Mouse (Mus musculus) adrenal gland, adult 18-20 months (tissue): Measurements from ENCODE around the gene Zfp652. TPM values are rescaled to one million over a fixed set of nuclear protein-coding genes. Genes with fewer than 3 reads are reported as not detected.
A peak's percentile ranks its signal among the peaks of the same experiment; 100 is the strongest.
"Not testable (repeated sequence)": the region's sequence is repeated elsewhere in the genome, so short reads cannot be mapped to it uniquely, and the experiment has no call there.

ENCODE experiments used
- DNase-seq, 2 experiments: peaks; one replicate each; pipeline ENCODE4 v3.0.0; 2021 to 2022; ENCODE audit warnings: low spot score in 2 of 2
- long read RNA-seq, 2 experiments: library from polyadenylated mRNA; stranded (forward); transcript quantifications; one replicate each; pipeline ENCODE4 v2.0.0; 2021
- total RNA-seq, 2 experiments: library from RNA; stranded (reverse); gene quantifications; 1 replicate in 1 of 2; 2 replicates in 1 of 2; pipeline ENCODE4 v1.2.3; 2021

Gene Zfp652
- total RNA-seq: 10 to 100 TPM; 31.8 to 40.5 TPM
- long read RNA-seq, experiment 1, partial matches to known transcripts: 1 of 7 reads
- long read RNA-seq, experiment 1, other reads (novel, unspliced or antisense): 6 of 7 reads
- long read RNA-seq, experiment 2, partial matches to known transcripts: 1 of 7 reads
- long read RNA-seq, experiment 2, other reads (novel, unspliced or antisense): 6 of 7 reads

DNA sequence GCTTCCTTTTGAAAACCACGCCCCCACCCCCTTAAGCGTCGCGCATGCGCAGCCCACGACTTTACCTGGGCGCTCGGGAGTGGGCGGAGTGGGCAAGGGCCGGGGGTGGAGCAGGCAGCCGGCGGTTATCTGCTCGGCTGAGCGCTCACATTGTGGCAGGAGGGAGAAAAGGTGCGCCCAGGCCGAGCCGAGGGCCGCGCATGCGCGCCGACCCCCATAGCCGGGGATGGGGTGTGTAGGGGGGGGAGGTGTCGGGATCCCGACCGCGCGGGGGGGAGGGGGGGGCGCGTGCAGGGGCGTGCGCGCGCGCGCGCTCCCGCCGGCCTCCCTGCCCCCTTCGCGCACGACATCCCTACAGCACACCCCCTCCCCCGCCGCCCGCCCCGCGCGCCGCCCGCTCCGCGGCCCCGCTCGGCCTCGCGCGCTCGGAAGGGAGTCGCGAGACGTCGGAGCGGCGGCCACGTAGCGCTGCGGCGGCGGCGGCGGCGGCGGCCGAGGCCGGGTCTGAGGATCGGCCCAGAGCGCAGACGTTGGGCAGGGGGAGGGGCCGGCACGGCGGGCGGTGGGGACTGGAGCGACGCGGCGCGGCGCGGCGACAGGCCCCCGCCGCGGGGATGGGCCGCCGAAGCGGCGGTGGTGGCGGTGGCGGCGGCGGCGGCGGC, at the start of gene Zfp652:
Zfp652 (plus strand) TSS at position 111 of the 662 bp plus-strand sequence.
- DNase-seq: peak; percentile 78 to 80

- peak; percentile 72 to 76 for DNase-seq
Observed at GRCm38 (mm10) chr11:95666529-95667149, 45.8 kb upstream of the Zfp652 start, which contains the start of gene Phb. Gene Phb, plus strand, starts transcription at chr11:95666957.

- DNase-seq: peak; percentile 57 to 71
Observed at GRCm38 (mm10) chr11:95667177-95667576, 45.3 kb upstream of the Zfp652 start.

GRCm38 (mm10) chr11:95668086-95668485, 44.4 kb upstream of the Zfp652 start:
- not testable (repeated sequence) for DNase-seq

DNA sequence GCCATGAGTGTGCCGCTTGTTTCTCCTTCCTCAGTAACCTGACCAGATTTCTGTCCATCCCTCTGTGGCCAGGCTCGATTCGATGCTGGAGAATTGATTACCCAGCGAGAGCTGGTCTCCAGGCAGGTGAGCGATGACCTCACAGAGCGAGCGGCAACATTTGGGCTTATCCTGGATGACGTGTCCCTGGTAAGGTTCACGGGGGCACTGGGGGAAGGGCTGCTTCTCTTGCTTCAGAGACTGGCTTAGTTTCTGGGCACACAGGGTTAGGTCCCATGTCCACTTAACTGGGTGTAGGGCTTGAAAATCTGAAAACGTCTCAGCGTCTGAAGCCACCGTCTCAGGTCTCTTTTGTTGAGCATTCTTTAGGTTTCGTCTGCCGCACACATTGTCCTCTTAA, 37.0 kb upstream of the Zfp652 start:
- no peak for DNase-seq

- peak in 1 of 2 experiments; percentile 36 for DNase-seq
Observed at GRCm38 (mm10) chr11:95676307-95676706, 36.2 kb upstream of the Zfp652 start.

- DNase-seq: no peak
Observed at GRCm38 (mm10) chr11:95677925-95678701, 34.4 kb upstream of the Zfp652 start.

DNA sequence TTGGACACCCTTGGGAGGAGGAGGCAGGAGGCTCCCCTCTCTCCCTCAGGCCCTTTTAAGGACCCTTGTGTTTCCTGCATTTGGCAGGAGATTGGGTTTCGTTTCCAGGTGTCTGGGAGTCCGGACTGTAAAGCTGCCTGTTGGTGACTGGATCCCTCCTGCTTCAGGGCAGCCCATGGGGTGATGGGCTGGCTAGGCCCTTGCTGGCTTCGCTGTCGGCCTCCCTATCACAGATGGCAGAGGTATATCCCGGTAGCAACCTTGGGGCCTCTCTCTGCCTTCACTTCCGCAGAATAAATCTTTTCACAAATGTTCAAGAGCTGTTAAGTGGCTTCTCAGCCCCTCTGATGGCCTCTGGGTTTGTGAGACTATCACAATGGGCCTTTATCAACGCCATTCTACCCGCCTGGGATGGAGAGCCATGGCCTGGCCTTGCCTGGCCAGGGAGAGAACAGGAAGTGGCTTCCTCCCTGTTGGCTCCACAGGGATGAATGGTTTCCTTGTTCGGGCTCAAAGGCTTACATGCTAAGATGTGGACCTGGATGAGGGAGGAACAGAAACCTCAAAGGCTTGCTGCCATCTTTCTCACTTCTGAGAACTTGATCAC, 30.4 kb upstream of the Zfp652 start:
- no peak for DNase-seq

DNA sequence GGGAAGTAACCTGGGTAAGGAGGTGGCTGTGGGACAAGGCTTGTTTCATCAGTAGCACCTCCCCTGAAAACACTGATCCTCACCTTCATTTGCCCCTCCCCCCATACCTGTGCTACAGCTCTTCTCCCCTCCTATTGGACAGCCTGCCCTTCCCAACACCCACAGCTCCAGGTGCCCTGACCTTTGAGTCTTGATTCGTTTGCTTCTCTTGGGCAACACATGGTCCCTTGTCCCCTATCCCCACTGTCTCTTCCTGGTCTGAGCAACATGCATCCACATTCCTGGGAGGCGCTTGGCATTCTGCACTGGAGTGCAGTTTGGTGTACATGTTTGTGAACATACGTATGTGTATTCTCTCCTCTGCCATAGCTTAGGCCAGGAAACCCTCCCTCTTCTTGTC, 29.5 kb upstream of the Zfp652 start:
- no peak for DNase-seq

GRCm38 (mm10) chr11:95686031-95686430, 26.4 kb upstream of the Zfp652 start:
- DNase-seq: peak; percentile 70 to 75

DNA sequence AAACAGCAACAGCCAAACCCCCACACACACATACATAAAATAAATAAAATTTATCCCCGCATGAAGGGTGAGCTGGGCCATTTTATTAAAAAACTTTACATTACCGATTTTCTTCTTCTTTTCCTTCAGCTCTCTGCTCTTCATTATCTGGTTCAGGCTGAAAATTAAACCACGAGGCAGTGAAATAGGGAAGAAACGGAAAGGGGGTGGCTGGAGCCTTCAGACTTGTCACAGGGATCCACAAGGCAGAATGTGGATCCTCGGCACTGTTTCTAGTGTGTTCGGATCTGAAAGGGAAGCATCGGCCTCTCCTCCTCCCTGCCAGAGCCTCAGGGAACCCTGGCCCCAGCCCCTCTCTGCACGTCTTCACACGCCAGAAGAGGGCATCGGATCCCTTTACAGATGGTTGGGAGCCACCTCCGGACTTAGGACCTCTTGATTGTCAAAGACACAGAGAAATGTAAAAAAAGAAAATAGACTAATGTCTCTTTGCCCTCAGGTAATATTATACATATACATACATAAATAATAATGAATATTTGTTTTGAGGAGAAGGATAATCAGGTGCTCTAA, 25.3 kb upstream of the Zfp652 start:
- DNase-seq: no peak

DNA sequence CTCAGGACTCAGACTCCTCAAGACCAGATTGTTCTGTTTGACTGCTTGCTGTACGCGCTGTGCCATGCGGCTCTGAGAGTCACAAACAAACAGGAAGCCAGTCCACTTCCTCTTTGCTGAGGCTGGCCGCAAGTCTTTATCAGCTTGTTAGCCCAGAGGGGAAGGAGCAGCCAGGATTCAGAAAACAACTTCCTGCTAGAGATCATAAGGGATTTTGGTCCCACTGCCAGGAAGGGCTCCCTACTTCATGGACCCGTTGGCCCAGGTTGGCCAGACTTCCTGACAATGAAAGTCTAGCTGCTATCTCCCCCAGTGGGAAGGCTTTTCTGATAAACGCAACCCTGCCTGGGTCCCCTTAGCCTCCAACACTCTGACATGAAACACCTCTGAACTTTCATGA, 24.0 kb upstream of the Zfp652 start:
- peak in 1 of 2 experiments; percentile 33 for DNase-seq

DNA sequence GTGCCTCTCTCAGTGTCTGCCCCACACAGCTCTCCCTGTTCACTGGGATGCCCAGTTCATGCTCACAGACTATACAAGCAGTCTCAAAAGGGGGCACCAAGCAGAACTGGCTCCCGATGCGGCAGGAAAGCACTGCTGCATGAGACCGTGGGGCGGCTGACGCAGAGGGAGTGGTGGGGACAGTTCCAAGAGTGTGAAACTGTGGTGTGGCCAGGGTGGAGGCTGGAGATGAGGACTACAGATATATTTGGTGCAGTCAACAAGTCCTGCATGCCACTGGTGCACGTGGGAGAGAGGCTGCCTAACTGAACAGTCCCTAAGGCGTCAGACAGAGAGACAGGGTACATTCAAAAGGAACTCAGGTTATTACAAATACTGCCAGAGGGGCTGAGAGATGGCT, 23.5 kb upstream of the Zfp652 start:
- no peak for DNase-seq

- DNase-seq: no peak
Observed at GRCm38 (mm10) chr11:95689544-95689943, 22.9 kb upstream of the Zfp652 start.

DNA sequence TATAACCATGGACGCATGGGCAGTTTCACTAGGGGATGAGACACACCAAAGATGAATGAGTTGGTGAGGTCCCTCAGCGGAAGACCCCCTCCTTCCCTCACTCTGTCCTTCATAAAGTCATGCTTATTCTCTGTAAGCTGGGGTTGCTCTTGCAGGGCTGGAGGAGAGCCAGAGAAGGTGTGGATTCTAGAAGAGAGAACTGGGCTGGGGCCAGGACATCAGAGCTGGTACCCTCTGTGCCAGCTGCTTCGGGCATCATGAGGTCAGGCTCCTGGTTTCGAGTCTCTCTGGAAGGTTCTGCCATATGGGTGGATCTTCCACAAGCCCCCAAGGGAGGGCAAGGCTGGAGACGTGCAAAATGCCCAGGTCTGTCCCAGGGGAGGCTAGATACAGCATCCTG, 13.9 kb upstream of the Zfp652 start:
- DNase-seq: no peak

GRCm38 (mm10) chr11:95700778-95701739, 11.4 kb upstream of the Zfp652 start:
- no peak for DNase-seq

DNA sequence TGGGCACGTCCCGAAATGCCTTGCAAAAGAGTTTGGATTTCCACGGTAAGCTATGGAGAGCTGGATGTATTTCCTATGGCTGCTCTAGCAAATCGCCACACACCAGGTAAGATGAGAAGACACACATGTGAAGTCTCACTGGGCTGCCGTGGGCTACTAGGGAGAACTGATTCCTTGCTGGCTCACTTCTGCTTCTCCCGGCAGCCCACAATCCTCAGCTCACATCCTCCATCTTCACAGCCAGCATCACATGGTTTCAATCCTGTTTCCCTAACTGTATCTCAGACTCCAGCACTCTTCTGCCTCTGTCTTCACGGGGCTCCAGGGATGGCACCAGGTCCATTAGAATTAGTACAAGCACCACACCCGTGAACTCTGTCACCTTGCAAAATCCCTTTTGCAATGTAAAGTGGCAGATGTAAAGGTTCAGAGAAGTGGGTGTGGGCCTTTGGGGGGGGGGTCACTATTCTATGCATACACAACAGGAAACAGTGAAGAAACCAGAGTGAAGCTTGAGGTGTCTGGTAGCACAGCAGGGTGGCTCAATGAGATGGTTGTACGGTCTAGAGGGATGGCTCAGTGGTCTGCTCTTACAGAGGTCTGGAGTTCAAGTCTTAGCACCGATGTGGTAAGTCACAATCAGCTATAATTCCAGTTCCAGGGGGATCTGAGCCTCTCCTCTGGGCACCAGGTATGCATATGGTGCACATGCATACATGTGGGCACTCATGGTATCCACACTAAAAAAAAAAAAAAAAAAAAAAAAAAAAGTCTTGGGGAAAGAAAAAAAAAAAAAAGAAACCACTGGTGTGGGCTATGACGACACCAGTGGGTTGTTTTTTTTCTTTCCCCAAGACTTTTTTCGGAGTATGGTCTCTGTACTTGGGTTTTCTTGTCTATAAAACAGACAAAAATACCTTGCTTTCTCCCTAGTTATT, 8.2 kb upstream of the Zfp652 start:
- DNase-seq: no peak

DNA sequence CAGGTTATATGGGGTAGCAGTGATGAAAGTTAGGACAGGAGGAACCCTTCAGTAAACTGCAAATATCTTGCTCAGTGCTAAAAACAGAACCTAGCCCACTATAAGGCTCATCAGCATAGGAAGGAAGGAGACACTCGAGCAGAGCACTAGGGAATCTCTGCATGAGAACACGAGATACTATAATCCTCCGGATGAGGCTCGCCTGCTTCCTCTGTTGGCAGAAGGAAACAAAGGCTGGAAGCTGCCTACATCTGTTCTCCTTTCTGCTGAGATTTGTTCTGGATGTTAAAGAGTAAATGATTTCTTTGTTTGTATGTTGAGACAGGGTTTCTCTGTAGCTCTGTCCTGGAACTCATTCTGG, 7.5 kb upstream of the Zfp652 start:
- no peak for DNase-seq
